Mouse (Mus musculus) heart, adult 18-20 months (tissue): Measurements from ENCODE around the gene Nav2. TPM values are rescaled to one million over a fixed set of nuclear protein-coding genes. Genes with fewer than 3 reads are reported as not detected.
A peak's percentile ranks its signal among the peaks of the same experiment; 100 is the strongest.

Experiments
- DNase-seq, 2 experiments: peaks; one replicate each; pipeline ENCODE4 v3.0.0; 2021 to 2022; ENCODE audit warnings: mixed read lengths in 1 of 2
- total RNA-seq, 2 experiments: library from RNA; stranded (reverse); gene quantifications; 2 replicates each; pipeline ENCODE4 v1.2.3; 2021

Nav2 gene
- total RNA-seq, 2 experiments from 2014 or later: 35.5 to 45.2 TPM

DNA sequence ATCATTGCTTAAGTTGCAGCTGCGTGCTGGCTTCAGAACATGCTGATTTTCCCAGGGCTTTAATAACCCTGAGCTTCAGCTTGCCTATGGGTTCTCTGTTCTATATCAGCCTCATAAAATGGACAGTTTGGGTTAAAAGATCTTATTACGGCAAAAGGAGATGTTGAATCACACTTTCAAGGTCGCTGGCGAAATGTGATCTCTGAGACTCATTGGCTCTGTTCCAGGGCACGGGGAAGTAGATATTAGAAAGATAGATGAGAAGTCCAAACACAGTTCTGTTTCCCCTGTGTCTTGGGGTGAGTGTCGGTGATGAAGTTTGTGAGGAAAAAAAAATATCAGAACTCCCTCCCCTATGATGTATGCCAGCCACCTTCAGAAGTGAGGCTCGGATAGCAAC, 98.4 kb downstream of the Nav2 start:
- DNase-seq: no peak

DNA sequence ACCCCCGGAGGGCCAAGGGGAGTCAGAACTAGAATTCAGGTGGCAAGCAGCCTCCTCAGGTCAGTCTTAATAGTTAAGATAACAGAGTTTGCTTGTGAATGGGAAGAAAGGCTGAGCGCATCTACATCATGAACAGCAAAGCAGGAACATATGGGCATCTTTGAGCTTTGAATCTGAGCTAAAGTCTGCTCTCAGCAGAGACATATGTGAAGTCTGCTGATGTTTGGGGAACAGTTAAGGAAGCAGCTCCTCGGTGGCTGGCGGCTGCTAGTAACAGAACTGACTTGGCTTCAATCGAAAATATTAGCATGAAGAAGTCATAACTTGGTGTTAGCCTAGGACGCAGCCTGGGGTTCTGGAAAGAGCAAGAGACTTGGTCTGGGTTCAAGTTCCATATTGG, 102.2 kb downstream of the Nav2 start:
- DNase-seq: no peak

DNA sequence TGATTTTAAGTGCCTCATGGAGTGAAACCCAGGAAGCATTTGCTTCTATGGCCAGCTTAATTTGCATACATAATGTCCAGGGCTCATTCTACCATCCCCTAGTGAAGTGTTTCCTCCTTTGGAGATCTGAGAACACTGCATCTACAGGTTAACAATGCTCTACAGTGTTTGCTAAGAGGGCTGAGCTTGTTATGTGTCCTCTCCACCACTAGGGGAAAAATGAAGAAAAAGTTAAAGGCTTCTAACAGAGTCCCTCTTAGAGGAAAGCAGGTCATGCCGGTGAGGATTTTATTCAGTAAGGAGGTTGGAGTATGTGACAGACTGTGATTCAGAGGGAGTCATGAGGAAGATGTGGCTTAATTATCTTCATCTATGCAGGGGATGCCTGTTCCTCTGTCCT, 103.5 kb downstream of the Nav2 start:
- no peak for DNase-seq

DNA sequence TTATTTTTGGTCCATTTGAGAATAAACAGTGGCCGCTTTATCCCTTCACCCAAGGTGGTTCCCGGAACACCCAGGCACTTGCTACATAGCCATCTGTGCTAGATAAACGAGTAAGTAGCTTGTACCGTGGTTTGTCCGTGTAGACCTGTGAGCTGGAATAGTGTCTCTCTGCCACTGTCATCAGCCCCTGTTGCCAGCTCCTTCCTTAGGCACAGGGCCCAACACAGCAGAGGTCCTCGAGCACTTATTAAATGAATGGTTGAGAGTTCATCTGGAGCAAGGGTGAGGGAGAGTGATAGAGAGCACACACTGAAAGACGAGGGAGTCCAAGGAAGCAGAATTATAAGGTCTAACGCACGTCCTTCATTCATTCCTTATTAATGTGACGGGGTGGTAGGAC, 106.0 kb downstream of the Nav2 start:
- DNase-seq: no peak

DNA sequence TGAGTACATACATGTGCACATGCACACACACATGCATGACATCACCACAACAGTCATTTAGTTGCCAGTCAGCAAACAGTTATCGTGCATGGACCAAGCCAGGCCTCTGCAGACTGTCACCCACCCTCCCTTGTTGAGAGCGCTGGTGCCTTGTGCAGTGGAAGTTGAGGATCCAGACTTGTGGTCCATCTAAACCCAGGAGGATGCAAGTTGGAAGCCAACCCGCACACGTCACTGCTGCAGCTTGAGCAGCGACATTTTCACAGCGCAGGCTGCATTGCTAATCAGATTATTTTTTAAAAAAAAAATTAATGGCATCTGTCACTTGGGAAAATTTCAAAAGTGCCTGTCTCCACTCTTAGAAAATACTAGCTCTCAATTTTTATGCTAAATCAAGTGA, 106.8 kb downstream of the Nav2 start:
- no peak for DNase-seq

DNA sequence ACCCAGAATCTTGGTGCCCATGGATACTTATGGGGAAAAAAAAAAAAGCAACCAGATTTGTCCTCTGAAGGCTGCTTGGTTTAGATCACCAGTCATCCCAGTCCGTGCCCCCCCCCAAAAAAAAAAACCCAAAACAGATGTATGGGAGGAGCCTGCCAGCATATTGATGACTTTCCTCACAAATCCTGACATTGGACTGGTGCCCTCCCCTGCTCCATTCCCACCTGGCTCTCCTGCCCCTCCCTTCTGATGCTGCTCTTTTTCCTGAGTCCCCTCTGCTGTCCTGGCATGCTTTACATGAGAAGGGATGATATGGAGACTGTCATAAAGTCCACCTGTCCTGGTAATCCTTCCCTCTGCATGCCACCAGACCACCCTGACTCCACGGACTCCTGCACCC, 107.6 kb downstream of the Nav2 start:
- no peak for DNase-seq

DNA sequence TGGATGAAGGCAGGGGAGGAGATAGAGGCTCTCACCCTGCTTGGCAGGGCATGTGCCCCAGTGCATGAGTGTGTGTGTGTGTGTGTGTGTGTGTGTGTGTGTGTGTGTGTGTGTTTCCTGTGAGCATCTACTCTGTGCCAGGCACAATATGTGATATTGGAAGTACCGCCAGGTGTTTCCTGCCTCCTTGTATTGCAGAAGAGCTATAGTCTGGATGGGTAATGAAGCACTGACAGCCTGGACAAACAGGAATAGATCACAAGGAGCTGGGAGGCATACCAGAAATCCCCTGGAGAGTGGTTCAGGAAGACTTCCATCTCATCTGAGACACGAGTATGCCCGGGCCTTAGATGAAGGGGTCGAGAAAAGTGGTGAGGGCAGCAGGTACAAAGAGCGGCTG, 109.3 kb downstream of the Nav2 start:
- DNase-seq: no peak

DNA sequence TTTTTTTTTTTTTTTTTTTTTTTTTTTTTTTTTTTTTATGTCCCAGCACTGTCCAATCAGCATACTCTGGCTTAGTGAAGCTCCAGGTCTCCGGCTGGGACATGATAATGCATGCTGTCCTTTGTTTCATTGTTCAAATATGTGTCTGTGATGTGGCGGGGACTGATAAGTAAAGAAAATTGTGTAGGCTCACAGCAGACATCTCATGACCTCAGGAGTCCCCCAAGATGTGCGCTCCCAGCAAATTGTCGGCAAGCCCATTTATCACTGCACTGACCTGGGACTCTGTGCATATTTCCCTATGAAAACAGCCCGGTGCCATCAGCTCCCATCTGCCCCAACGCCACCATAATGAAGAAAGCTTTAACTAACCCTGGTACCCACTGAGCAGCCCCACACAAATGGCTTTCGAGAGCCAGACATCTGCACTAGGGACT, 110.0 kb downstream of the Nav2 start:
- no peak for DNase-seq

DNA sequence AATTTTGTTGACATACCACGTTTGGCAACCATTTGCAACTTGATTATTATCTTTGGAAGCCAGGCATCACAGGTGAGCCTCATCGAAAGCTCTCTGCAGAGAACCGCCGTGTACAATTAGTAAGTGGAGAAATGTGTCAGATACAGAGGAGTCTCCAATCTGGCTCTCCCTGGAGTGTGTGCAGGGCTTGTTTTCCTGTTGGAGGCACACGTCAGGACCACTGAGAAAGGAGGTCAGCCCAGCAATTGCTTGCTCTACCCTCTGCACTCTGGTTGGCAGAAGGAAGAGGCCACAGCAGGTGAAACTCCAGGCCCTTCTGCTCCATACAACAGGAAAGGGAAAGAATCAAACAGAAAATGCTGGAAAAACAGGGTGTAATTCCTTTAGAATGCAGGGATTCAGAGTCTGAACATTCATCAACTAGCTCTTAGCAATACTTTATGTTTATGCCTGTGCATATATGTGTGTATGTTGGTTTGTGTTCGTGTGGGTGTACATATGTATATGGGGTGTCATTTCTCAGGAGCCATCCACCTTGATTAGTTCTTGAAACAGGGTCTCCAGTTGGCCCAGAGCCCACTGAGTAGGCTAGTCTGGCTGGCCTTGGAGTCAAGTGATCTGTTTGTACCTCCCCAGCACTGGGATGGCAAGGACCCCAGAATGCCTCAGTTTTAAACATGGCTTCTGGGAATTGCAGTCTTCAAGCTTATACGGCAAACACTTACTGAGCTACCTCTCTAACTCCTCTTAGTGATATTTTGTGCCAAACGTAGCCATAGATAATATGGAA, 116.7 kb downstream of the Nav2 start:
- DNase-seq: no peak

DNA sequence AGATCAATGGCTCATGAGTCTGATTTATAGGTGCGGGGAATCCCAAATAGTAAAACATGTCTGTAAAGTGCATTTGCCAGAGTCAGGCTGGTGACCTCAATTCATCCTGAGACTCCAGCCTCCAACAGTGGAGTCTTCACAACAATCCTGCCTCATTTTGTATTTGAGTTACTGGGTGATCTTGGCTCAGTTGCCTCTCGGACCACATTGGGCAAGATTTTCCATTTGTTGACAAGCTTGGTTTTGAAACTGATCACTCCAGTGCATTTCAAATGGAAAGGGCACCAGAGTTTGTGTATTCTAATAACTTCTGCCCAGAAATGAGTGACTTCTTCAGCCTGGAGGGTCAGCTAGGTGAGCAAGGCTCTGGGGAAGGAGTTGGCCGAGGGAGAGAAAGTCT, 117.5 kb downstream of the Nav2 start:
- DNase-seq: no peak

DNA sequence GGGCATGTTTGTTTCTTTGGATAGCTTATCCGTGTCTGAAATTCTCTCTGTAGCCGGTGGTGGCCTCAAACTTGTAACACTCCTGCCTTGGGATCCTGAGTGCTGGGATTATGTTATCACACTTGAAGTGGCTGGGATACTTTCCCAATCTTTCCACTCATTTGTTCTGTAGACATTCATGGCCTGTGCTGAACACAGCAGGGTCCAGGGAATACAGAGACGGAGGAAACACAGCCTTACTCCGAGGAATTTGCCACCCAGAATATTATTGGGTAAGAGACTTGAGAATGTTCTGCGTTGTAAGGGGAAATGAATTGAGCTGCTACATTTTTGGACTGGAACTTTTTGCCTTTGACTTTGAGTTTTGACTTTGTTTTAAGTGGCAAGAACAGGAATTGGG, 118.0 kb downstream of the Nav2 start:
- DNase-seq: no peak

DNA sequence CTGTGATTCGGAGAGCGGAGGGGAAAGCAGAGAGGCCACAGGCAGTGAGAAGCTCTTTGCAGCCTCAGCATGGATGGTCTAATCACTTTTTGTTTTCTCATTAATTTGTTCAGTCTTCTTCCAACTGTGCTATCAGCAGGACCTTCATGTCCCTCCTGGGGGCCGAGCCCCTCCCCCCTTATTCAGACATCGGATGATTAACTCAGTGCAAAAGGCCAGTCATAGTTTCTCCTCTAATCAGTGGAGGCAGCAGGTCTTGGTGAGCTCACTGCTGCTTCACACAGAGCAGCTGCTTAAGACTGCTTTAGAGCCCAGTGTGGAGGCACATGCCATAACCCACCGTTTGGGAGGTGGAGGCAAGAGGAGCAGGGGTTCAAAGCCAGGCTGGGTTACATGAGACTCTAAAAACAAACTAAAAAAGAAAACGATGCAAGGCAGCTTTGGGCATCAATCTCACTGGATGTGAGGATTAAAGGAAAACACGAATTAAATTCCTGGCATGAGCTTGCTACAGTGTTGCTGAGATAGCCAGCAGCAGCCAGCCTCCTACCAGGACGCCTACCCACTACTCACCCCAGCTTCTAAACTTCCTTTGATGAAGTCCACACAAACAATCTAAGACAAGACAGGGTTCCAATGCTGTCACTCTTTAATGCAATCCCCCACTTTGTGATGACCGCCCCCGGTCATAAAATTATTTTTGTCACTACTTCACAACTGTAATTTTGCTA, 120.9 kb downstream of the Nav2 start:
- no peak for DNase-seq

DNA sequence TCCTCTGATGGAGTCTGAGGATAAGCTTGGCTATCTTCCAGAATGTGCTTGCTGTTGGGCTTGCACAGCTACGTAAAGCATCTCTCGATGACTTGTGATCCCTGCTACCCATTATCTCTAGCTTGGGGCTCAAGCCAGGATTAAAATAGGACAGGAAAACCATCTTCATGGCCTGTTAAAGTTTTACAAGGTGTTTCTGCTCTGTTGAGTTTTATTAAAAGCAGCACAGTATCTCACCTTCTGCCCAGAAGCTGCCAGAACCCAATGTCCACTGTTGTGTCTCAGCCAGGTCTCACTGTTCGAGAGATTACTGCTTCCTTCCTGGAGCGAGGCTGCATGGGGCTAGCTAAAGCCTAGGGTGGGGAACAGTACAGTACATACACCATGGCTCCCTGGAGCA, 123.7 kb downstream of the Nav2 start:
- no peak for DNase-seq

DNA sequence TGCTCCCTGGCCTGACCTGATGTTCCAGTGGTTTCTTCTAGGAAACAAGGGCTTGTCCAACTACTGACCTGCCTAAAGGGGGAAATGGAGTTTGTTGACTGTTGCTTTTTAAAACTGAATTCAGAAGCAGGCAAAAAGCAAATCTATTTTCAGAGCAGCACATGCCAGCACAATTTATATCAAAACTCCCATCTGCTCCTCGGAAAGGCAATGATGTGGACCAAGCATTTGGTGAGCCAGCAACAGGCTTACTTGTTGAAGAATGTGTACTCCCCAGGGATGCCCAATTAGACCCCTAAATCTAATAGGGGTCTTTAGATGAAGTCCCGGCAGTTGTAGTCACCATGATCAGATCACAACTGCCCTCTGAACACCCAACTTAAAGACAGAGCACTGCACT, 125.7 kb downstream of the Nav2 start:
- no peak for DNase-seq

DNA sequence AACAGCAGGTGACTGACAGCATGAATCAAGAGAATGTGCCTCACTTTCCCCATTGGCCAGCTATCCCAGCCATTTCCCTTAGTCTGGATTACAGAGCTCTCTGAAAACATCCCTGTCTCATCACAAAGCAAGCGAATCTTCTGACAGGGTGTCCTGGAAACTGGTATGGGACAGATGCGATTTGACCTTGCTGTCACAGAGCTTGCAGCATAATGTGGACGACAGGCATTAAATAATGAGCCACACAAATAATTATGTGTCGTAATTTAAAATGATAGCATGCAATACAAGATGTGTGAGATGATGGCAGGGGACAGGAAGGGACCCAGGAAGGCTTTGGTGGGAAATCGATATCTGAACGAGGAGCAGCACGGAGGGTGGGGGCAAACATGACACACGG, 131.6 kb downstream of the Nav2 start:
- DNase-seq: no peak

DNA sequence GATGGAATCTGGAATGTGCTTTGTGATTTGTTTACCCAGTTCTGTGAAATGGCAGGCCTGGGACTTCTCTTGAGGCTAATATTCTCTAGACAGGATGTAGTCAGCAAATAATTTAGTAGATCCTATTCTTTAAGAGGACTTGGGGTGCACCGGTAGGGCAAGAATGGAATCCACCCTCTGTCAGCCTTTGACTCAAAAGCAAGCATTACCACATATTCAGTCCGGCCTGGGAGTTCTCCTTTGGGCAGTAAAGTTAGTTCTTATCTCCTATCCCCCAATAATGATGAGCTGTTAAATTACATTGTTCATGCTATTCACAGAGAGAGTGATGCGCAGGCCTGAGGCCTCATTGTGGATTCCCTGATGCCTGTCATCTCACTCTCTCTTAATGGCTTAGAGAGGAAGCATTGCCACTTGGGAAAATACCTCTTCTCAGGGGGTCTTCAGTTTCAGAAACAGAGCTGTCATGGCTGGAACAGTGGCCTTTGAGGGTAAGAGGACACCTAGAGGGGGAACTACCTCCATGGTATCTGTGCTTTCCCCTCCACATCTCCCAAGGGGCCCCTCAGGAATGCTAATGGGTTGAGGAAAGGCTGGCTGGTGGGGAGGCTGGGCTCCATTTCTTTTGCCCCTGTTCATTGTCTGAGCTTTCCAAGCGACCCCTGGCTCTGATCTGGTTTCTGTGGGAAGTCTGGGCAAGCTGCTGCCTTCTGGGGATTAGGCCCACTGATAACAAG, 133.0 kb downstream of the Nav2 start:
- DNase-seq: no peak

DNA sequence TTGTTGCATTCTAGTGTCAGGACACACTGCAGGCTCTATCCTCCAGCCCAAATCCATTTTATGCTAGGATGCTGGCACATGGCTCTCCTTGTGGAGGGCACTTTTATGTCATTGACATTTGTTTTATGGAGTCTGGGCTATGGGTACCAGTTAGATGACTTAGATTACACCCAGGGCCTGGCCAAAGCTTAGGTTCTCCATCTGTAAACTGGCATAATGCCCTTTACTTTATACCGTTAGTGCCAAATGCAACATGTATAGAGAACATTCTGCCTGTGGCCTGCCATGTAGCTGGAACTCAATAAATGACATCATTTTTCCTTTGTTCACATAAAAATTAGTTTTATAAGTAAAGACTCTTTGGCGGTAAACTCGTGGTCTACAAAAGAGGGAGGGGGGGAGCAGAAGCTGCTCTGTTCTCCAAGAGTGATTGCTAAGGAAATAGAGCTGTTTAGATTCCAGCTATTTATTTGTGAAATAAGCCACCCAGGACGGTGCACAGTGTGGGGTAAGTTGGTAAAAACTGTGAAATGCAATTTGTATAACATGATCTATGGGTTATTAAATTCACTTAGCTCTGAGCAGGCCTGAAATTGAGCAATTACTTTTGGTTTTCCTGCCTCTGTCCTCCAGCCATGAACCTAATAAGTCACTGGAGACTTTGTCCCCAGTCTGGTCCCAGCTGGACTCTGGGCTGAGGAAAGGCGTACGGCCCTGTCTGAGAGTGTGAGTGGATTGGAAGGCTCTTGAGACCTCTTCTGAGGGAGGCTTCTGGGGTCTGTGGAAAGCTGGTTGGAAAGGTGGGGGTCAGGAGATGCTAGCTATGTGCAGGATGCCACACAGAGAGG, 137.2 kb downstream of the Nav2 start:
- DNase-seq: no peak

DNA sequence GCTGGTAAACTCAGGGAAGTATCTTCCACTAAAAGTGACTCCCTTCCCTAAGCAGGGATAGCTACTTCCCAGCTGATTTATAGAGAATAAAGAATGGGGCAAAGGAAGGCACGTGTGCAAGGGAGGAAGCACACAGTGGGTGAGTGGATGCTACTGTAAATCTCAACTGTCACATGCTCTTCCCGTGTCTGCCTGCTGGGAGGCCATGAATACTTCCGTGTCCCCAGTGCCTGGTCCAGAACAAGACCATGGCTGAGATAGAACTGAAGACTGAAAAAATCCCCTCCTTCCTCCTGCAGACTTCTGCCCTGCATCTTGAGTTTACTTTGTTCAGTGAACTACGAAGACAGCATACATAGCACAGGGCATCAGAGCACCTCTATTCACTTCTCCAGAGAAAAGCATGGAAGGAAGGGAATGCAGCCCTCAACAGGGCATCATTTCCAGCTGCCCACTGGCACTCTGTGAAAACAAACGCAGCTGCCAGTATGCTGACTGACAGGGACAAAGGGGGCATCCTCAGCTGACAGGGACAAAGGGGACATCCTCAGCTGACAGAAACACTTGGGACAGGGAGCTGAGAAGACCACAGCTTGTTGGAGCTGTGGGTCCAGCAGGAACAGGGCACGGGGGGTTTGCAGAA, 138.0 kb downstream of the Nav2 start:
- no peak for DNase-seq

DNA sequence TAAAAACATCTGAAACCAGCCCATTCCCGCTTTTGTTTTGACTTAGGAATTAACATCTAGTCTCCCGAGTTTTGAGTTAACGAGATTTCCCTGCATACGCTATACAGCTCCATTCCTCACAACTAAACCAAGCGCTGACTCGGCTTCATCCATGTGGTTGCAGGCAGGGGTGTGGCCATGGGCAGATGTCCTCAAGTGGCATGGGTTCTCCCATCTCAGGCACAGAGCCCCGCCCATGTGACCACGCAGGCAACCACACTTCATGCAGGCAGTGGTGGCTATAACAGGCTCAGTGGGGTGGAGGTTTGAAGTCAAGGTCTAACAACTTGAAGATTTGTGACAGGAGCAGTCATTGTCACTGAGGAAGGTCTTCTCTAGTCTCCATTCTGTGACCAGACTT, 138.8 kb downstream of the Nav2 start:
- DNase-seq: peak in 1 of 2 experiments; percentile 17

DNA sequence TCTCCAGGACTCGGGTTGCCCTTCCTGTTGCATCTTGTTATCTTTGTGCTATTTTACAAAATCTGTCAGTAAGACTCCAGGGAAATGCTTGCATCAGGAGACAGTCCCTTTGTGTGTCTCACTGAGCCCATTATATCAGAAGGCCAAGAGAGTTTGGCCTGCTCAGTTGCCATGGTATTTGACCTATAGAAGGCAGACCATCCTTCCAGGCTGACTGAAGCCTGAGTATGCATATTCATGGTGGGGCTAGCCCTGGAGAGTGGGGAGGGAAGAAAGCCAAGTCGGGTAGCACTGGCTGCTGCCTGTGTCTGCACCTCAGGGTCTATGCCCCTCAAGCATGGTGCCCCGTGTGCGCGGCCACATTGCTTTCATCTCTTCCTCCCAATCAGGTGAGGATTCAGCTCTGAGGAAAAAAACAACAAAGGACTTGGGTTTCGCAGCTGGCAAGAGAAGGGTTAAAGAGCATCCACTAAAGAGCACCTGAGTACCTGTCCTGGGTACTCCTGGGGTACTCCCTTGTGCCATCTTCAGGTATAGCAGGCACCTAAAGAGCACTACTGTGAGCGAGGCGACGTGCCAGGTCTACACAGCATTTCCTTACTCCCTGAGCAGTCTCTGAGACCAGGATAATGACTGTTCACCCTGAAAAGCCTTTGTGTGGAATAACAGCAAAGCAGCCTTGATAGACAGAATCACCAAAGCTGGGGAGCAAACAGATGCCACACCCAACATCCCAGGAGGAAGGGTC, 144.5 kb downstream of the Nav2 start:
- no peak for DNase-seq

DNA sequence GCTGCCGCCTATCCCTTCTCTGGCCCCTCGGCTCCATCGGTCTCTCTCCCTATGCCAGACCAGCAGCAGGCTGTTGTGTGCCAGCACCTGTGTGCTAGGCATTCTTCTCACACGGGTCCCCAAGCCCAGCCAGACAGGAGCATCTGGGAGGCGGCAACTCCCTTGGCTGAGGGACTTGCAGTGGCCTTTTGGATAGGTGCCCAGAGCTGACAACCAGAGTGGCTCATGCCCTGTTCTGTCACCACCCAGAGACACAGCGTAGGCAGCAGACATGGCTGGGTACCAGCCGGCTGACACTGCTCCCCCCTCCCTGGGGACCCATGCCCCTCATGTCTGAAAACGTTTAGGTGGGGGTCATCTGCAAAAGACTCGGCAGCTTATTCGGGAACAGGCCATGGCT, 146.8 kb downstream of the Nav2 start:
- peak; percentile 23 to 25 for DNase-seq
